Mouse (Mus musculus) kidney, adult 9 months (tissue): ENCODE data around the gene Cdh11.
"Not testable (repeated sequence)": the region's sequence is repeated elsewhere in the genome, so short reads cannot be mapped to it uniquely, and the experiment has no call there.

ENCODE experiments used
- DNase-seq: peaks from one replicate; pipeline ENCODE4 v3.0.0; 2022

Gene Cdh11

GRCm38 (mm10) chr8:102707305-102707704 is 78.1 kb downstream of the Cdh11 start:
- no peak for DNase-seq

DNA sequence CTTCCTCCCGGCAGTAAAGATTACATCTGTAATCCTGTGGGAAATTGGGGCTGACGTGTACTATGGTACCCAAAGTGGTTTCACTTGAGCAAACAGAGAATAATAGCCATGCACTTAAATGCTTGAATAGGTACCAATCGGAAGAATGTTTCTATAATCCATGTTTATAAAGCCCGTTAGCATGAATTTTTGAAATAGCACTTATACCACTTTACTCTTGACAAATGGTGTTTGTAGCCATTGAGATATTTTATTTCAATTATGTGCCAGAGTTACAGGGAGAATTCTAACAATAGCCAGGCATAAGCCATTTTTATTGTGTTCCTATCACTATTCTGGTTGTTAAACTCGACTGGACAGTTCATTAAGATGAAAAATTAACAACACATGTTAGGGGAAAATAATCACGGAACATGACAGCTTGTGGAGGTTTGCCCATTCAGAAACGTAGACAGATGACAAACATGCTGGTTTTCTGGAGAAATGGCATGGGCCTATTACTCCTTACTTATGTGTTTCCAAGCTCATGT is 80.0 kb downstream of the Cdh11 start:
- DNase-seq: no peak

DNA sequence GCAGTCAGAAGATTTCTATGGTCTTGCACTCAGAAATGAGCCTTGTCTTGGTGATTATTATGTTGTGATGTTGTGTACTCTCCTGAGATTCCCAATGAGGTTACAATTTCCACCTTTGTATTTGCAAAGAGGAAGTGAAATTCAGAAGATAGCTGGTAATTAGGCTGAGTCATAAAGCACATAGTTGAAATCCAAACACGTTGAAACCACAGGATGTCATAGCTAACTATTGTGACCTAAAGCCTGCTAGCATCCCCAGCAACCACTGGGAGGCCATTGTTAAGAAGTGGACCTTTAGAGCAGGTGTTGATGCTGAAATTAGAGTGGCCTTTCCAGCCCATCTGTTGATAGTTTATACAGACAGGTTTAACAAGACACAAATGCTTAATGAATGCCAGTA is 85.2 kb downstream of the Cdh11 start:
- no peak for DNase-seq

GRCm38 (mm10) chr8:102698232-102698837 is 87.1 kb downstream of the Cdh11 start:
- no peak for DNase-seq

GRCm38 (mm10) chr8:102693465-102693864 is 92.0 kb downstream of the Cdh11 start:
- no peak for DNase-seq

- not testable (repeated sequence) for DNase-seq
Measured at GRCm38 (mm10) chr8:102685491-102685890, 100.0 kb downstream of the Cdh11 start.

DNA sequence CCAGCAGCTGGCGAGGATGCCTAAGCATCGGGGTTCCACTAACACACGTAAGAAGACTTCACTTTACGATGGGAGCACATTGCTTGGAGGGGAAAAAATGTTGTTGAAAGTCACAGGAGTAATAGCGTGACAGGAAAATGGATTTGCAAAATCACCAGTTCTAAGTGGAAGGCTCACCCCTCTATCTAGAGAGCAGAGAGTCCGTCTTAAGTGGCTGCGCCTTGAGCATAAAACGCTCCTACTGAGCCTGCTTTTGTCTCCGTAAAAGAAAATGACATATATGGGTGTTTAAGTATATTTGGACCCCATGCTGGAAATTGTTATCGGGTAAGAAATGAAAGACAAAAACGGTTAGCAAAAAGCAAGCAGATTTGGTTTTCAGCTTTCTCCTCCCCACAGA is 100.4 kb downstream of the Cdh11 start:
- no peak for DNase-seq

DNA sequence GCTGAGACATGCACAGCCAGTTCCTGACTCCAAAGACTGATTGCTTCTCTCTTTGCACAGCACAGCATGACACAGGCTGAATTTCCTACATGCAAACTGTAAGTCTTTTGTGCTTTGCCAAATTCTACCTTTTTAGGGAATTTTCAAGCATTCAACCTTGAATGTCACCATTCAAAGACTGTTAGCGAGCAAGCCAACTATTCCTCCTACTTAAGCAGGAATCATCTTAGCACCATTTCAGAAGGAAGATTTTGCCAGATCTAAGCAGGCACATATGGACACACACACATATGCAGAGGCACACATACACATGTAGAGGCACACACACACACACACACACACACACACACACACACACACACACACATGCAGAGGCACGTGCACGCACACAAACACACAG is 108.3 kb downstream of the Cdh11 start:
- no peak for DNase-seq

- DNase-seq: not testable (repeated sequence)
Measured at GRCm38 (mm10) chr8:102664561-102664960, 120.9 kb downstream of the Cdh11 start.

DNA sequence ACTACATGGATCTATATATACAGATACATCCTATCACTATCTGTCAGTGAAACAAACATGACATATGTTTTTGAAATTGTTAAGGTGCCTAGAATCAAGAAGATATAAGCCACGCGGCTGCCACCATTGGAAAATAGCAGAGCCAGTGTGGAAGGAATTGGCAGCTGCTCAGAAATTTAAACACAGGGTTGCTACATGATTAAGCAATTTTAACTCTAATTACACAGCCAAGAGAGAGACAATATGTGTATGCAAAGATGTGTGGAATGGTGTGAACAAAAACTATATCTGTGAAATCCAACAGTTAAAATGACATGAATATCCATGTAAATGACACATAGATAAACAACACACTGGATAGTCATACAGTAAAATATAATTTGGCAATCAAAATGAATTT is 128.9 kb downstream of the Cdh11 start:
- DNase-seq: no peak

DNA sequence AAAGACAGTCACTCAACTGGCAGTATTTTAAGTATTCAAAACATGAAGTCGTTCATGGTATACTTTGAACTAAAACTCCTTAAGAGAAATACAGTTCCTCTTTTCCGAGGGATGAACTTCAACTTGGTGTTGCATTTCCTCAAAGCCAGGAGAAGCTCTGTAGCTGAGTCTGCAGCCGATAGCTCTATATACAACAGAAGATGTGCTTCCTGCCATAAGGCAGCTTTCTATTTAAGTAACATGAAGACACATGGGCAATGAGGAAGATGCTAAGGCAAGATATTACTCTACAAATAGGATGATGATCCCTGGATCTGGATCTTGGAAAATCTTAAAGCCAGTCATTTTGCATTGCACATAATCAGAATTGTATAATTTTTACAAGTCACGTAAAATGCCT is 133.5 kb downstream of the Cdh11 start:
- DNase-seq: no peak

DNA sequence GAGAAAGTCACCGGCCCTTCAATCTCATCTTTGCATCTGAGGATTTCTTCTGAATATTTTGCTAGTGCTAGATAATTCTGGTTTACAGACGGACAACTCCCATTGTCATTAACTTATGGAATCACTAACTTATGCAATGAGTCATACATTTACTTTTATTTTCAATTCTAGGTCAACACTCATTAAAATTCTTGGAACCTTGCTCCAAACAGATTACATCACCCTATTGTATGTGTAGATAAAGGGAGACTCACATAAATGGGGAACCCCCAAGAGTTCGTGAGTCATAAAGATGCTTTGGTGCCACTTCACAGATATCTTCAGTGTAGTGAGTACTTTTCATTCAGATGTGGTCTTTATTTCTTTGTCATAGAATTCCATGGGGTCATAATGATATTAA is 158.3 kb downstream of the Cdh11 start:
- DNase-seq: no peak

DNA sequence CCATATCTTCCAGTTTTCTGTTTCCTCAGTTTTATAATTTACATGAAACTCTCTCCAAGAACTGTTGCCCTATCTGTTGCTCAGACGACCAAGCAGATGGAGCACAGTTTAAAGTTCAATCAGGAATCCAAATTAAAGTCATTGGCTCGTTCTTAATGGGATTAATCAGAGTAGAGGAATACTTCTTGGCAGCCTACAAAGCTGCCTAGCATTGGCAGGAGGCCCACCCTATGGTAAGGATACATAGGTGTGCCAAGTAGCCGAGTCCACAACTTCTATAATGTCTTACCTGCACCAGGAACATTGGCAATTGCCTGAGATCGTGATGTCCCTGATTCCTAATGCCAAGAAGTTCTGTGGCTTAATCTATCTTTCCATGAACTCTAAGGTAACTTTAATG is 173.3 kb downstream of the Cdh11 start:
- no peak for DNase-seq

DNA sequence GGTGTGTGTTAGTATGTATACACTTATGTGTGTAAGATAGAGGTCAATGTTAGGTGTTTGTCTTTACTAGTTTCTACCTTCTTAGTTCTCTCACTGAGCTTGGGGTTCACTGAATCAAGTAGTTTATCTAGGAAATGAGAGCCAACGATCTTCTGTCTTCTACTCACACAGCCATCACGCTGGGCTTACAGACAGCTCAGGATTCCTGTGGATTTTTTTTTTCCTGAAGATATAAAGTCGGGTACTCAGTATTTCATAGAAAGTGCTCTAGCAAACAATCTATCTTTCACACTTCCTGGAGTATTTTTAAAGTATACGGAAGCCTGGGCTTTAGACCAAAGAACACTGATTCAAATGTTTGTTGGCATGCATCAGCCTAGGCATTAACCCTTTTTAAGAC is 184.1 kb downstream of the Cdh11 start:
- no peak for DNase-seq

DNA sequence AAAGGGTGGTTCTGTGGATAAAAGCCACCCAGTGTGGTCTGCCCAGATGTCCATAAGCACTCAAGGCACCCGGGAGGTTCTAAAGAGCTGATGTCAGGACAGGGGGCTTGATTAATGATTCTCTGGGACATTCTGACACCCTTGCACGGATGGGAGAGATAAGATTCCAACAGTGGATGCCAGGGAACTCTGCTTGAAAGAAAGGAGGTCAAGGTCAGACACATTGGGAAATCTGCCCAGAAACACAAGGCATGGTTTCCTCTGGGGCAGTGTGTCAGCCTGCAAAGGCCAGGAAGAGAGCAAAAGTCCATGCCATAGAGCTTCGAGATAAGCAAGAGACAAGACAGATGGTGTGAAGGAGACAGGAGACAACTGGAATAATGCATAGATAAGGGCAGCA is 188.9 kb downstream of the Cdh11 start:
- peak; percentile 66 for DNase-seq

- DNase-seq: no peak
Measured at GRCm38 (mm10) chr8:102593899-102594298, 191.5 kb downstream of the Cdh11 start.
